Mouse (Mus musculus) ovary, adult 18-20 months (tissue): ENCODE results near the gene Kcnh1.

ENCODE experiments used
- DNase-seq: peaks from one replicate; pipeline ENCODE4 v3.0.0; 2022; ENCODE audit warnings: low spot score, mixed read lengths

Gene Kcnh1

GRCm38 (mm10) chr1:192531490-192532146 lies 341.0 kb downstream of the Kcnh1 start:
- DNase-seq = no peak

GRCm38 (mm10) chr1:192532212-192532611 lies 341.6 kb downstream of the Kcnh1 start:
- no peak for DNase-seq

- DNase-seq = no peak
These were observed 342.4 kb downstream of the Kcnh1 start for GRCm38 (mm10) chr1:192533016-192533415.

- no peak for DNase-seq
These were observed 345.9 kb downstream of the Kcnh1 start for GRCm38 (mm10) chr1:192536440-192536839.

GRCm38 (mm10) chr1:192537169-192537568 lies 346.6 kb downstream of the Kcnh1 start:
- no peak for DNase-seq

- no peak for DNase-seq
These were observed 351.5 kb downstream of the Kcnh1 start for GRCm38 (mm10) chr1:192542093-192542492.

GRCm38 (mm10) chr1:192543686-192544085 lies 353.1 kb downstream of the Kcnh1 start:
- no peak for DNase-seq

GRCm38 (mm10) chr1:192544091-192544490 lies 353.5 kb downstream of the Kcnh1 start:
- DNase-seq = no peak

GRCm38 (mm10) chr1:192544901-192545300 lies 354.3 kb downstream of the Kcnh1 start:
- no peak for DNase-seq

GRCm38 (mm10) chr1:192546843-192547242 lies 356.3 kb downstream of the Kcnh1 start:
- no peak for DNase-seq

- no peak for DNase-seq
These were observed 360.0 kb downstream of the Kcnh1 start for GRCm38 (mm10) chr1:192550561-192550960.

- DNase-seq = no peak
These were observed 364.9 kb downstream of the Kcnh1 start for GRCm38 (mm10) chr1:192555516-192555915.

- DNase-seq = no peak
These were observed 367.5 kb downstream of the Kcnh1 start for GRCm38 (mm10) chr1:192557978-192558594.

- no peak for DNase-seq
These were observed 368.8 kb downstream of the Kcnh1 start for GRCm38 (mm10) chr1:192559341-192559740.
